Mouse (Mus musculus) midbrain, postnatal 0 days (tissue): ENCODE measurements at regions not wholly inside any gene's neighbourhood (a gene's known extent, or its start where the extent isn't known, plus 50 kb on each side); places are given as distances from the start of the nearest gene placed in this dataset.
A peak's percentile ranks its signal among the peaks of the same experiment; 100 is the strongest.

Experiments
- ATAC-seq: fragments of 200-750 bp; cut with Nextera tagmentation; 2 replicates; pipeline ENCODE4 v1.8.0; 2017; ENCODE audit warnings: moderate number of reproducible peaks, mild to moderate bottlenecking, moderate TSS enrichment, moderate library complexity; ENCODE audit not compliant: low FRiP score
- DNase-seq: peaks from one replicate; pipeline ENCODE4 v3.0.0-alpha.2; 2015; ENCODE audit warnings: low spot score
- H3K27ac ChIP-seq: fragments of 300-500 bp; sonication (generic); 2 replicates; pipeline ENCODE4 v1.5.1; 2014; ENCODE audit warnings: low read depth, mild to moderate bottlenecking, low read length, mixed read lengths
- H3K27me3 ChIP-seq: fragments of 300-500 bp; sonication (generic); 2 replicates; pipeline ENCODE4 v1.6.1; 2014; ENCODE audit warnings: low read length, control low read depth, mixed read lengths; ENCODE audit not compliant: insufficient read depth
- H3K36me3 ChIP-seq: fragments of 300-500 bp; sonication (generic); 2 replicates; pipeline ENCODE4 v1.6.1; 2014; ENCODE audit warnings: low read length, control low read depth, mixed read lengths; ENCODE audit not compliant: insufficient read depth
- H3K4me1 ChIP-seq: fragments of 300-500 bp; sonication (generic); 2 replicates; pipeline ENCODE4 v1.6.1; 2014; ENCODE audit warnings: mild to moderate bottlenecking, control low read depth, antibody characterized with exemption, low read length, mixed read lengths; ENCODE audit not compliant: insufficient read depth
- H3K4me2 ChIP-seq: fragments of 300-500 bp; sonication (generic); 2 replicates; pipeline ENCODE4 v1.6.1; 2014; ENCODE audit warnings: low read depth, mild to moderate bottlenecking, low read length, mixed read lengths; ENCODE audit not compliant: poor library complexity, severe bottlenecking
- H3K4me3 ChIP-seq: fragments of 300-500 bp; sonication (generic); 2 replicates; pipeline ENCODE4 v1.5.1; 2014; ENCODE audit warnings: low read depth, mild to moderate bottlenecking, low read length, moderate library complexity
- H3K9ac ChIP-seq: fragments of 300-500 bp; sonication (generic); replicated peaks from 2 replicates; pipeline ENCODE4 v1.6.1; 2014; ENCODE audit warnings: mild to moderate bottlenecking, low read length, moderate library complexity, mixed read lengths; ENCODE audit not compliant: poor library complexity, severe bottlenecking
- H3K9me3 ChIP-seq: fragments of 300-500 bp; sonication (generic); 2 replicates; pipeline ENCODE4 v1.6.1; 2016; ENCODE audit warnings: low read length, control low read depth
- CTCF ChIP-seq: IDR thresholded peaks from 2 replicates; pipeline ENCODE4 v1.5.1; 2016; ENCODE audit warnings: antibody characterized with exemption, mild to moderate bottlenecking
- WGBS: fragments of 180-500 bp; shearing (Covaris S2); extraction: QIAGEN DNeasy Blood & Tissue Kit; methylation state at CpG from one replicate; pipeline ENCODE4 v1.1.7; 2014; 5-methylcytosine and 5-hydroxymethylcytosine counted together

- H3K9me3 ChIP-seq, result no peaks in the 10 kb centered on the region
- no peak overlapping the region for H3K4me2 ChIP-seq
- ATAC-seq (no peak), DNase-seq (no peak)
- no peaks in the 10 kb centered on the region for H3K27me3 ChIP-seq
- no peaks in the 10 kb centered on the region for H3K4me1 ChIP-seq
- 54% methylated on average over 15 of the region's 15 CpGs for WGBS
- H3K36me3 ChIP-seq, result no peaks in the 10 kb centered on the region
- no peak overlapping the region for H3K9ac ChIP-seq
- TF ChIP-seq CTCF, result no peak
- no peak overlapping the region for H3K27ac ChIP-seq
- H3K4me3 ChIP-seq, result no peak overlapping the region
Observed at GRCm38 (mm10) chr14:103441454-103442065, 71.6 kb upstream of the Scel start.

DNA sequence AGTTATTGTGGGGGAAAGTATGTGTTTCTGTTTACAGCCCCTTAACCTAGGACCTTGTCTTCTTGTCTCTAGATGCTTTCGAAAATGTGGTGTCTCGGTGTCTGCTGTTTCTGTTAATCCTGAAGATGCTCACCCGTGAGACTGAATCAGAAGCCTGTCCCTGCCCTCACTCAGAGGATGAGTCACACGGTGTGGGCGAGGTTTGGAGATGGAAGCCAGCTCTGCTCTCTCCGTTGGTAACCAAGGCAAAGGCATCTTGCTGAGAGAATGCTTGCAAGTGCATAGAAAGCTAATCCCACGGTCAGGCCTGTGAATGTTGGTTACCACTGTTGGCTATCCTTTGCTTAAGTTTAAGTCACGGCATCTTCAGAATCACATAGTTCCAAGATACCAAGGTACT lies 72.9 kb upstream of the Scel start:
- no peak for TF ChIP-seq CTCF
- H3K36me3 ChIP-seq, result no peaks in the 10 kb centered on the region
- H3K27ac ChIP-seq, result no peak overlapping the region
- 43% methylated on average over 8 of the region's 8 CpGs for WGBS
- no peak overlapping the region for H3K4me2 ChIP-seq
- peak; percentile 50 for DNase-seq
- H3K4me3 ChIP-seq, result no peak overlapping the region
- ATAC-seq, result no peak; the same call in 1 of the 2 replicates
- no peak overlapping the region for H3K9ac ChIP-seq
- H3K4me1 ChIP-seq, result no peaks in the 10 kb centered on the region
- H3K27me3 ChIP-seq, result no peaks in the 10 kb centered on the region
- no peaks in the 10 kb centered on the region for H3K9me3 ChIP-seq

DNA sequence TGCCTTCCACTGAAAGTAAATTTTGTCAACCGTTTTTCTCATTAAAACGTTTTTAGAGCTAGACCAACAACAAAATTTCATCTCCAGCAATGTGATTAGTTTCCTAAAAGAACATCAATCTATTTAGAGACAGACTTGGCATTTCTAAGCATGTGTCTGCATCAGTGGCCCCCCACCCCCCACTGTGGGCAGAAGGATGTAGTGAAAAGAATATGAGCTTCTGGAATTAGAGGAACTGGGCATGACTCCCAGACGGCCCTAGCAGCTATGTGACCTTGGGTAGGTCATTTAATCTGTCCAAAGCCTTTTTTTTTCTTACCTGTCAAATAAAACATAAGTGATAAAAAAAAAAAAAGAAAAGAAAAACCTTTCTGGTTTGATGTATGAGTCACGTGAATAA lies 78.9 kb upstream of the Scel start:
- no peaks in the 10 kb centered on the region for H3K36me3 ChIP-seq

DNA sequence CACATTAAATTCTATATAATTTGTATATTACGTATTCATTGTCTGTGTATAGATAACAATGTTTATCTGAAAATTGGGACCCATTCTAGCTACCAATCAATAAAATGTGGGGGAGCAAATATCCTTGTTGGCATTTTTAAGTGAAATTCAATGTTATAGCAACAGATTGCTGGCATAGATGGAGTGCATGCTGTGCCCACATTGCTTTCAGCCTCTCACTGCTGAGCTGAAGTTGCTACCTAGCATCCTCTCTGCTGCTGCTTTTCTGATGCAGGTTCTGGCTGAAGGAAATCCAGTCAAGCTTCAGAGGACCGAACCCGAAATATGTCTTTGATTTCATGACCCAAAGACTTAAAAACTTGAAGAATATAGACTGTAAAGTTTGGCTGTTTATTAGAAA lies 80.0 kb upstream of the Scel start:
- 92% methylated on average over 3 of the region's 3 CpGs for WGBS
- Histone ChIP-seq H3K4me1 (no peaks in the 10 kb centered on the region), H3K36me3 (no peaks in the 10 kb centered on the region), H3K27ac (no peak overlapping the region), H3K9ac (no peak overlapping the region), H3K4me3 (no peak overlapping the region), H3K9me3 (no peaks in the 10 kb centered on the region), H3K27me3 (no peaks in the 10 kb centered on the region), H3K4me2 (no peak overlapping the region)
- no peak for TF ChIP-seq CTCF
- DNase-seq (no peak), ATAC-seq (no peak)

More for the DNA sequence above, 78.9 kb upstream of the Scel start:
- ATAC-seq, result no peak
- no peaks in the 10 kb centered on the region for H3K9me3 ChIP-seq
- H3K27ac ChIP-seq, result no peak overlapping the region
- H3K4me3 ChIP-seq, result no peak overlapping the region
- no peak overlapping the region for H3K4me2 ChIP-seq
- H3K4me1 ChIP-seq, result no peaks in the 10 kb centered on the region
- TF ChIP-seq CTCF, result no peak
- 69% methylated on average over 4 of the region's 4 CpGs for WGBS
- no peaks in the 10 kb centered on the region for H3K27me3 ChIP-seq
- H3K9ac ChIP-seq, result no peak overlapping the region
- DNase-seq, result no peak

- Histone ChIP-seq H3K4me1 (no peaks in the 10 kb centered on the region), H3K27ac (no peak overlapping the region), H3K9ac (no peak overlapping the region), H3K4me2 (no peak overlapping the region), H3K27me3 (no peaks in the 10 kb centered on the region), H3K4me3 (no peak overlapping the region), H3K9me3 (no peaks in the 10 kb centered on the region), H3K36me3 (no peaks in the 10 kb centered on the region)
- WGBS, result 90% methylated on average over 2 of the region's 2 CpGs
- ATAC-seq (no peak), DNase-seq (no peak)
- TF ChIP-seq CTCF, result no peak
Observed at GRCm38 (mm10) chr14:103427873-103428272, 81.3 kb upstream of the Mycbp2 start.

DNA sequence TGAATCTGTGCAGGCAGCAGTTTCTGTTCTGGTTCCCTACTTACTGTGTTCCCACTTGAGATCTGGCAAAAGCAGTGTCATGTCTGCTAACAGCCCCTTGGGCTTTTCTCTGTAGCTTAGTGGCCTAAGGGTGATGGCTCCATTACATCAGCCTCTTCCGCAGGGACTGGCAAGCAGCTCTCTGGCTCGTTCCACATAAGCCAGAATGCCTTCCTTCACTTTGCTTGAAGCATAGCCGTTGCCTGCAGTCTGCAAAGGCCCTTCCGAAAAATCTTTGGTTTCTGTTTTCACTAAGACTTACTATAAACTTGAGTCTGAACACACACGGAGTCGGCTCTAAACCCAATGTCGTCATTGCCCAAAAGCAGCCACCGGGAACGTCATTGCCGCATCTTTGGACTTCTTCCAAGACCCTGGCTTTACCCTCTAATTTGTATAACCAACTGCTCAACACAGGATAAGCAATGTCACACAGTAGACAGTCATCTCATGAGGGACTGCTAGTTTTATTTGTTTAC lies 74.8 kb upstream of the Mycbp2 start:
- H3K9ac ChIP-seq, result no peak overlapping the region
- 61% methylated on average over 10 of the region's 10 CpGs for WGBS
- H3K9me3 ChIP-seq, result no peaks in the 10 kb centered on the region
- no peaks in the 10 kb centered on the region for H3K36me3 ChIP-seq
- no peak overlapping the region for H3K4me2 ChIP-seq
- DNase-seq (no peak), ATAC-seq (no peak)
- H3K4me3 ChIP-seq, result no peak overlapping the region
- no peaks in the 10 kb centered on the region for H3K4me1 ChIP-seq
- no peak overlapping the region for H3K27ac ChIP-seq
- no peaks in the 10 kb centered on the region for H3K27me3 ChIP-seq
- no peak for TF ChIP-seq CTCF
